Mouse (Mus musculus) small intestine, adult 2 months (tissue): ENCODE measurements around the gene C530008M17Rik. TPM values are rescaled to one million over a fixed set of nuclear protein-coding genes. Genes with fewer than 3 reads are reported as not detected.

Experiments
- H3K27ac ChIP-seq: fragments of 200-500 bp; 2 replicates; pipeline ENCODE4 v1.5.1; 2012; ENCODE audit warnings: low read depth, low read length, control low read depth, inconsistent platforms; ENCODE audit not compliant: insufficient read depth
- H3K27me3 ChIP-seq: fragments of 200-500 bp; 2 replicates; pipeline ENCODE4 v1.6.1; 2012; ENCODE audit warnings: mild to moderate bottlenecking, moderate library complexity, low read length, inconsistent platforms; ENCODE audit not compliant: control insufficient read depth, insufficient read depth
- H3K36me3 ChIP-seq: fragments of 200-500 bp; 2 replicates; pipeline ENCODE4 v1.6.1; 2012; ENCODE audit warnings: mild to moderate bottlenecking, low read length, control low read depth, inconsistent platforms; ENCODE audit not compliant: control insufficient read depth, insufficient read depth
- H3K4me1 ChIP-seq: fragments of 200-500 bp; 2 replicates; pipeline ENCODE4 v1.6.1; 2012; ENCODE audit warnings: low read length, inconsistent platforms, mixed read lengths; ENCODE audit not compliant: control insufficient read depth, insufficient read depth, insufficient read length
- H3K4me3 ChIP-seq: fragments of 200-500 bp; 2 replicates; pipeline ENCODE4 v1.5.1; 2012; ENCODE audit warnings: low read depth, mild to moderate bottlenecking, control low read depth, inconsistent platforms, low read length, moderate library complexity
- CTCF ChIP-seq: fragments of 200-500 bp; IDR thresholded peaks from 2 replicates; pipeline ENCODE4 v1.5.1; 2012; ENCODE audit warnings: low read depth, mild to moderate bottlenecking, control low read depth, inconsistent platforms, low read length, moderate library complexity, mixed read lengths; ENCODE audit not compliant: insufficient replicate concordance, insufficient read length; ENCODE audit errors: extremely low read depth
- POLR2A ChIP-seq: fragments of 200-500 bp; IDR thresholded peaks from 2 replicates; pipeline ENCODE4 v1.6.1; 2012; ENCODE audit warnings: low read depth, mild to moderate bottlenecking, control low read depth, inconsistent platforms, low read length, moderate library complexity
- WGBS: fragments of 180-500 bp; shearing (Covaris S2); methylation state at CpG from one replicate; pipeline ENCODE4 v1.1.7; 2018; 5-methylcytosine and 5-hydroxymethylcytosine counted together
- polyA plus RNA-seq: library from polyadenylated mRNA; depleted of rRNA; stranded (reverse); fragments of >200 nt; gene quantifications from 2 replicates; pipeline ENCODE4 v1.2.3, GENCODE M21; 2012

The C530008M17Rik gene
- polyA plus RNA-seq, 1 experiment, result 42.5 TPM

DNA sequence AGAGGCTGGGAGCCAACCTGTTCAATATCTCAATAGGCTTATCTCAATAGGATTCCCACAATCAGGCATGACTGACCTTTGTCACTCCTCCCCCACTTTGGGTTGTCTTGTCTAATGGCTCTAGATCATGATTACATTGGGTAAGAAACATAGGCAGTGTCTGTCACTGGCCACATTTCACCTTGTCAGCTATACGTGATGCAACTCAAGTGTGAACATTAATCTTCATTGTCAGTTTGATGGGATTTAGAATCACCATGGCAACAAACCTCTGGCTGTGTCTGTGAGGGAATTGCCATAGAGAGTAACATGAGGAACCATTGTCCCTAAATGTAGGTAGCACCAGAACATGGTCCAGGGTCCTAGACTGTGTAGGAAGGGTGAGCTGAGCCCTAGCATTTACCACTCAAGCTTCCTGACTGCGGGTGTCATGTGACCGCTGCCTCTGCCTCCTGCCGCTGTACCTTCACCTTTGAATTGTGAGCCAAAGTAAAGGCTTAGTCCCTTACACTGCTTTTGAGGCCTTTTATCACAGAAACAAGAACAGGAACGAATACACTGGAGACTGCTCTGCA, 5.1 kb upstream of the C530008M17Rik start:
- WGBS, result 39% methylated on average over 5 of the region's 5 CpGs
- Histone ChIP-seq H3K4me1 (peaks cover 12% of the 10 kb centered on the region), H3K27ac (peak overlapping the region; percentile 48), H3K4me3 (no peak overlapping the region), H3K27me3 (no peaks in the 10 kb centered on the region), H3K36me3 (no peaks in the 10 kb centered on the region)
- no peak for TF ChIP-seq POLR2A

GRCm38 (mm10) chr5:76657245-76658083, 1.2 kb downstream of the C530008M17Rik start:
- TF ChIP-seq POLR2A, result no peak
- TF ChIP-seq CTCF, result peak; percentile 28; the same call in 1 of the 2 replicates
- peaks cover 9% of the 10 kb centered on the region; the same call in 1 of the 2 replicates for H3K4me1 ChIP-seq
- H3K36me3 ChIP-seq, result no peaks in the 10 kb centered on the region
- 1% methylated on average over 80 of the region's 80 CpGs for WGBS
- H3K27me3 ChIP-seq, result peaks cover 20% of the 10 kb centered on the region; the same call in 1 of the 2 replicates
- peak overlapping the region; percentile 68 for H3K4me3 ChIP-seq
- no peak overlapping the region for H3K27ac ChIP-seq

- WGBS, result 3% methylated on average over 38 of the region's 38 CpGs
- peaks cover 20% of the 10 kb centered on the region; the same call in 1 of the 2 replicates for H3K27me3 ChIP-seq
- no peak overlapping the region for H3K27ac ChIP-seq
Observed at GRCm38 (mm10) chr5:76658084-76658934, 2.0 kb downstream of the C530008M17Rik start.

DNA sequence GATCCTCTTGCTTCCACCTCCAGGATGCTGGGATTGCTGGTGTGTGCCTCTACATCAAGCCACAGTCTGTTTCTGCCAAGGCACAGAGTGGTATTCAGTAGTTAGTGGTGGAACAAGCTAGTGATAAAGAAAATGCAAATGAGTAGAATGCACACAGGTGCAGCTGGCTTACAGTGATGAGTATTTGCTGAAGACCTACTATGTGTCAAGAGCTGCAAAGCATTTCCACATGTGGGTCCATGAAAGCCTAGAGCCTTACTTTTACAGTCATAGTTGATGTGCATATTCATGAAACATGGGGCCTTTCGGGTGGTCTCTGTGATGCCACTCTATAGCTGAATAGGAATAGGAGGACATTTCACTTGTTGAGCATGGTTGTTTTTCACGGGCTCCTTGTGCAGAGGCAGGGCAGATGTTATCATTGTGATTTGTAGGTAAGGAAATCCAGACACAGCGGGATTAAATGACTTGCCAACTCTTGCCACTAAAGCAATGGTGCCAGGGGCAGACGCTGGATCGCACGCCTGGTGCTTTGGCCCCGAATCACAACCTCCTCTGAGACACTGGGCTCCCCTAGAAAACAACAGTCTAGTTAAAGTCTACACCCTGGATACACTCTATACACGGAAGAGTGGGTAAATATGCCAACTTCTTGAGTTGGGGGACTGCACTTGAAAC, 3.8 kb downstream of the C530008M17Rik start:
- no peak overlapping the region for H3K27ac ChIP-seq
- no peak overlapping the region for H3K4me3 ChIP-seq
- no peaks in the 10 kb centered on the region for H3K36me3 ChIP-seq
- 89% methylated on average over 8 of the region's 8 CpGs for WGBS
- peaks cover 20% of the 10 kb centered on the region; the same call in 1 of the 2 replicates for H3K27me3 ChIP-seq
- peaks cover 9% of the 10 kb centered on the region; the same call in 1 of the 2 replicates for H3K4me1 ChIP-seq
- TF ChIP-seq POLR2A (no peak), CTCF (no peak)

More at GRCm38 (mm10) chr5:76658084-76658934, 2.0 kb downstream of the C530008M17Rik start:
- peaks cover 9% of the 10 kb centered on the region; the same call in 1 of the 2 replicates for H3K4me1 ChIP-seq
- H3K4me3 ChIP-seq, result peak overlapping the region; percentile 68
- no peak for TF ChIP-seq POLR2A
- TF ChIP-seq CTCF, result no peak
- no peaks in the 10 kb centered on the region for H3K36me3 ChIP-seq

DNA sequence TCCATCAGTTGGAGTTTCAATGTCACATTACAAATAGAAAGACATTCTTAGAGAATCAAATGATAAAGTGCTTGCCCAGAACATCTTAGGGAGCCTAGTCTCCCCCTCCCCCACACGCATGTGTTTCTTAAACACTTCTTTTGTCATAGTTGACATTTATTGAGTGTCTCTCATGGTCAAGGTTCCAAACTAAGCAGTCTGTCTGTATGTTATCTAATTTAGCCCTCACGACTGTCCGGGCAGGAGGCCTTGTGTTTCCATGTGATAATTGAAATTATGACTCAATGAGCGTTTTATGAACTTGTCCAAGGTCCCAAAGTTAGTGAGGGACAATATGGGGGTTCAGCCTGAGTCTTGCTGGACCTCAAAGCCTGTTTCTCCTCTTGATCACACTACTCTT, 5.0 kb downstream of the C530008M17Rik start:
- Histone ChIP-seq H3K27me3 (peaks cover 20% of the 10 kb centered on the region), H3K36me3 (no peaks in the 10 kb centered on the region), H3K4me3 (no peak overlapping the region), H3K4me1 (peaks cover 9% of the 10 kb centered on the region; the same call in 1 of the 2 replicates), H3K27ac (no peak overlapping the region)
- TF ChIP-seq POLR2A (no peak), CTCF (no peak)
- WGBS, result 62% methylated on average over 4 of the region's 4 CpGs

GRCm38 (mm10) chr5:76664936-76665335, 8.6 kb downstream of the C530008M17Rik start:
- H3K4me3 ChIP-seq, result no peak overlapping the region
- TF ChIP-seq POLR2A (no peak), CTCF (no peak)
- no peaks in the 10 kb centered on the region for H3K4me1 ChIP-seq
- H3K36me3 ChIP-seq, result no peaks in the 10 kb centered on the region
- H3K27me3 ChIP-seq, result no peaks in the 10 kb centered on the region; the same call in 1 of the 2 replicates
- WGBS, result 80% methylated on average over 7 of the region's 7 CpGs
- no peak overlapping the region for H3K27ac ChIP-seq
